Mouse (Mus musculus): ENCODE results near the gene Uaca. TPM values are rescaled to one million over a fixed set of nuclear protein-coding genes. Genes with fewer than 3 reads are reported as not detected.

The Uaca gene
- total and polyA plus RNA-seq, 3 experiments = 0.17 to 0.34 TPM; not detected in 1

GRCm38 (mm10) chr9:60926301-60926700, 132.0 kb downstream of the Uaca start:
- no peaks in the 10 kb centered on the region for H3K36me3 ChIP-seq (replicated peaks in 1 of 2; ENCODE audit: control insufficient read depth in 1 of 2, insufficient read depth in 1 of 2, low read length in 1 of 2)
- H3K79me2 ChIP-seq (replicated peaks; ENCODE audit: control insufficient read depth, extremely low read depth, insufficient read depth, poor library complexity, severe bottlenecking) = no peaks in the 10 kb centered on the region
- H3K4me1 ChIP-seq (ENCODE audit: control insufficient read depth in 1 of 2, insufficient read depth in 2 of 2) = peaks cover 2 to 11% of the 10 kb centered on the region in 2 experiments; a peak in 3 of 4 replicates
- dilution Hi-C loops (cut with MboI; ENCODE audit: extremely low pct_ligation_motif_present, extremely low pct_unique_long_range_greater_than_20kb, low sequenced_read_pairs) = no loop called here
- H3K27me3 ChIP-seq (replicated peaks) = peaks cover 4% of the 10 kb centered on the region
- H3K9me3 ChIP-seq (replicated peaks; ENCODE audit: low read length) = peaks cover 4% of the 10 kb centered on the region
- no peak overlapping the region for H3K9ac ChIP-seq (ENCODE audit: insufficient read depth, low read depth)
- in situ Hi-C loops (cut with MboI; ENCODE audit: low pct_ligation_motif_present, low pct_unique_long_range_greater_than_20kb, low sequenced_read_pairs) = no loop called here
- H3K4me3 ChIP-seq (replicated peaks in 1 of 3; ENCODE audit: low read depth in 2 of 3, low read length in 2 of 3, poor library complexity in 1 of 3) = no peak overlapping the region
- TF ChIP-seq CHD2 (IDR thresholded peaks at IDR 0.05; ENCODE audit: low read length) (no peak), PAX5 (IDR thresholded peaks at IDR 0.05; ENCODE audit: low read length) (no peak), USF2 (conservative IDR thresholded peaks at IDR 0.05; ENCODE audit: low read depth, low read length) (no peak), BHLHE40 (IDR thresholded peaks at IDR 0.05; ENCODE audit: low read depth, low read length) (no peak), RCOR1 (conservative IDR thresholded peaks at IDR 0.05; ENCODE audit: low read depth, low read length) (no peak), POLR2AphosphoS2 (IDR thresholded peaks at IDR 0.05; ENCODE audit: low read depth, low read length) (no peak), MAZ (IDR thresholded peaks at IDR 0.05; ENCODE audit: low read depth, low read length) (no peak), TCF12 (IDR thresholded peaks at IDR 0.05; ENCODE audit: low read depth, low read length) (no peak), IRF4 (IDR thresholded peaks at IDR 0.05; ENCODE audit: low read depth, low read length) (no peak), CTCF (conservative IDR thresholded peaks at IDR 0.05 in 1 of 2, IDR thresholded peaks at IDR 0.05 in 1 of 2; ENCODE audit: low read depth in 2 of 2, low read length in 2 of 2) (no peak)
- DNase-seq (ENCODE audit: extremely low read depth) = no peak
- no peak overlapping the region for H3K27ac ChIP-seq (ENCODE audit: insufficient read depth, low read depth)
- H3K4me2 ChIP-seq (ENCODE audit: insufficient read depth, low read depth, poor library complexity, severe bottlenecking) = no peak overlapping the region

DNA sequence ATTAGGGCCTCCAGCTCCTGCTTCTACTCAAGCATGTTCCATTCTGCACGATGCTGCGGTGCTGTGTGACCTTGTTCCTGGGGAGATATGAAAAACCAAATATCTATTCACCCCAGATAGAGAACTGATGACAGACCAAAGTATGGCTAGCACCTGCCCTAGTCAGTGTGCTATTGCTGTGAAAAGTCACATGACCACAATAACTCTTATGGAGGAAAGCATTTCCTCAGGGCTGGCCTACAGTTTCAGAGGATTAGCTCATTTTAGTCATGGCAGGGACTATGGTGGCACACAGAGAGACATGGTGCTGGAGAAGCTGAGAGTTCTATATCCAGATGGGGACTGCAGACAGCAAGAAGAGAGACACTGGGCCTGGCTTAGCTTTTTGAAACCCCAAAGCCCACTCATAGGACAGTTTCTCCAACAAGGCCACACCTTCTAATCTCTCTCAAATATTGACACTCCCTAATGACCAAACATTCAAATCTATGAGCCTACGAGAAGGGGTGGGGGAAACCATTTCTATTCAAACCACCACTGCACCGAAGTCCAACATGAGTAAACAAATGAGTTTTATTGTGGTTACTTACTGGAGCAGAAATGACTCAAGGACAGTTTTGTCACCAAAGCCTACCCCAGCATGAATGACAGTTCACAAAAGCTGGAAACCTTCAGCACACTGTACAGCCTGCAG, 135.1 kb downstream of the Uaca start:
- no peak overlapping the region for H3K4me2 ChIP-seq (ENCODE audit: insufficient read depth, low read depth, poor library complexity, severe bottlenecking)
- peak; percentile 50 for DNase-seq (ENCODE audit: extremely low read depth)
- H3K4me3 ChIP-seq (replicated peaks in 1 of 3; ENCODE audit: low read depth in 2 of 3, low read length in 2 of 3, poor library complexity in 1 of 3) = no peak overlapping the region
- H3K4me1 ChIP-seq (ENCODE audit: control insufficient read depth in 1 of 2, insufficient read depth in 2 of 2) = peaks cover 2 to 11% of the 10 kb centered on the region in 2 experiments; a peak in 3 of 4 replicates
- H3K36me3 ChIP-seq (replicated peaks in 1 of 2; ENCODE audit: control insufficient read depth in 1 of 2, insufficient read depth in 1 of 2, low read length in 1 of 2) = no peaks in the 10 kb centered on the region
- in situ Hi-C loops (cut with MboI; ENCODE audit: low pct_ligation_motif_present, low pct_unique_long_range_greater_than_20kb, low sequenced_read_pairs) (no loop called here), dilution Hi-C loops (cut with MboI; ENCODE audit: extremely low pct_ligation_motif_present, extremely low pct_unique_long_range_greater_than_20kb, low sequenced_read_pairs) (no loop called here)
- no peaks in the 10 kb centered on the region for H3K79me2 ChIP-seq (replicated peaks; ENCODE audit: control insufficient read depth, extremely low read depth, insufficient read depth, poor library complexity, severe bottlenecking)
- 0 out of 2 replicates have a peak, but pooled peaks have one; percentile 11 for TF ChIP-seq JUN (IDR thresholded peaks at IDR 0.05; ENCODE audit: insufficient read depth, low read depth, low read length)
- TF ChIP-seq TCF12 (IDR thresholded peaks at IDR 0.05; ENCODE audit: low read depth, low read length) = no peak
- no peak for TF ChIP-seq TBP (conservative IDR thresholded peaks at IDR 0.05; ENCODE audit: low read depth, low read length)
- no peak for TF ChIP-seq MAFK (IDR thresholded peaks at IDR 0.05; ENCODE audit: insufficient replicate concordance, low read length)
- no peak overlapping the region for H3K9ac ChIP-seq (ENCODE audit: insufficient read depth, low read depth)
- H3K27ac ChIP-seq (ENCODE audit: insufficient read depth, low read depth) = no peak overlapping the region
- H3K27me3 ChIP-seq (replicated peaks) = peaks cover 15% of the 10 kb centered on the region
- peaks cover 4% of the 10 kb centered on the region for H3K9me3 ChIP-seq (replicated peaks; ENCODE audit: low read length)

Other genes starting within 250 kb of the Uaca start
- 3.1 and 3.7 TPM in 2 replicates for gene Lrrc49, start 106.4 kb upstream of the Uaca start, total RNA-seq (2012; rRNA removed)
- 6.6 TPM in 2 replicates for gene Lrrc49, start 106.4 kb upstream of the Uaca start, total RNA-seq (2014; rRNA removed)
- 6.2 and 7.1 TPM in 2 replicates for gene Lrrc49, start 106.4 kb upstream of the Uaca start, polyA plus RNA-seq (2012; ENCODE audit: insufficient read length, low read depth)
- not detected in 2 replicates for gene Larp6, start 81.6 kb upstream of the Uaca start, total RNA-seq (2012; rRNA removed)
- not detected in 2 replicates for gene Larp6, start 81.6 kb upstream of the Uaca start, total RNA-seq (2014; rRNA removed)
- gene Larp6, start 81.6 kb upstream of the Uaca start, polyA plus RNA-seq (2012; ENCODE audit: insufficient read length, low read depth) = not detected in 2 replicates